Mouse (Mus musculus) gastrocnemius, postnatal 25 days (tissue): ENCODE measurements around the gene Pdk2. TPM values are rescaled to one million over a fixed set of nuclear protein-coding genes. Genes with fewer than 3 reads are reported as not detected.

ENCODE experiments used
- DNase-seq: peaks from one replicate; pipeline ENCODE4 v3.0.0; 2022
- long read RNA-seq, 2 experiments: library from polyadenylated mRNA; stranded (forward); transcript quantifications; one replicate each; pipeline ENCODE4 v2.0.0; 2021
- total RNA-seq, 2 experiments: library from RNA; stranded (reverse); gene quantifications; 1 replicate in 1 of 2; 2 replicates in 1 of 2; pipeline ENCODE4 v1.2.3; 2021

Gene Pdk2
- total RNA-seq: 100 to 1,000 TPM; 351 to 396 TPM
- long read RNA-seq, experiment 1, transcript Pdk2-201 (11 exons, 2,246 nt): major isoform, 445 of 535 reads
- long read RNA-seq, experiment 1, partial matches to known transcripts: 23 of 535 reads
- long read RNA-seq, experiment 1, other reads (novel, unspliced or antisense): 67 of 535 reads
- long read RNA-seq, experiment 2, transcript Pdk2-201 (11 exons, 2,246 nt): major isoform, 676 of 784 reads
- long read RNA-seq, experiment 2, partial matches to known transcripts: 40 of 784 reads
- long read RNA-seq, experiment 2, other reads (novel, unspliced or antisense): 68 of 784 reads

DNA sequence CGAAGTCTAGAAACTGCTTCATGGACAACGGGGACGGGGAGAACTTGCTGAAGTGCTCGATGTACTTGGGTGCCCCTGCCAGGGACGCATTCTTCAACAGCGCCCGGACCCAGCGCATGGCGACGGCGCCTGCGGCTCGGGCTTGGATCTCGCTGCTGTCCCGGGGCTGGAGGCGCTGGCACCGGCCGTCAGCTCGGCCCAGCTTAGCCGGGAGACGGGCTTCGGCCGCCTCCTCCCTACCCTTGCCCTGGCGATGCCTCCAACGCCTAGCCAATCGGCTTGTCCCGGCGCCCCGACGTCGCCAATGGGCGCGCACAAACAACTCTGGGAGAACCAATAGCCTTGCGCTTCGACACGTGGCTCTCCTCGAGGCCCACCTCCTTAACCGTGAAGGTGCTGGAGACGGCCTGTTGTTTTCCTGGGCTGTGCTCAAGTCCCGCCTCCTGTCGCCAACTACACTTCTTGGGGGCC is at the start of gene Pdk2:
TSS of gene Pdk2 (minus strand) at position 216 of the 471 bp plus-strand sequence.
- peak; percentile 98 for DNase-seq

DNA sequence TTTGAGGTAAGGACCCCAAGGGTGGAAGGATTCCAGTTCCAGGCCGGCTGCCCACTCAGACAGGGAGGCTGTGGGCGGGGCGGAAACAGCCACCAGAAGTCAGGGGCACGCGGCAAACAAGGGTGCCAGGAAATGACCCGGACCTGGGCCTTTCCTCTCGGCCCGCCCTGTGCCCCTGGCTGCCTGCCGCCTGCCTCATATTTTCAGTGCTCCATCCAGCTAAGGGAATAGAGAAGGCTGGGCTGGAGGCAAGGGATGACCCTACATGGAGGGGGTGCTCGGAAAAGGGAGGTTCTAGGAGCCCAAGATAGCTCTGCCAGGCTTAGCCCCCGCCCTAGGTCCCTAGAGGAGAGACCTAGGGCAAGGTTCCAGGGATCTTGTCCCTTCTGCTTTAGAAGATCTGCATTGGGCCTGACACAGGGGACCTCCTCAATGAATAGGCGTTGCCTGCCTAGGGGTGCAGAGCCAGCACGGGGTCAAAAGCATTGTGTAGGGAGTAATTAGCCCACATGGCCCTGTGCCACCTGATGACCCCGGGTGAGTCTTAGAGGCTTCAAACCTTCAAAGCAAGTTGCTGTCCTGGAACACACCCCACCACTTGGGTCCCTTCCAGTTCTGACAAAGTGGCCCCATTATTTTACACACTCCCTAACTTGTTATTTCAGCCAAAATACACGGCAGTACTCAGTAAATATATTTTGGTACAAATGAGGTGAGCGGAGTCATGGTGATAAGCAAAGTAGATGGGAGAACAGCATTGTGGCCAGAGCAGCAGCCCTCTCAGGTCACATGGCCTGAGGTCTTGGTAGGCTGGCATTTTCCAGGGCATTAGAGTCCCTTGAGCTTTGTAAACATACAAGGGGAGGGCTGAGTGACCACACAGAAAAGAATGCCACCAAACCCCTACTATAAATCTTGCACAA is 48.0 kb upstream of the Pdk2 start:
- DNase-seq: peak; percentile 58

DNA sequence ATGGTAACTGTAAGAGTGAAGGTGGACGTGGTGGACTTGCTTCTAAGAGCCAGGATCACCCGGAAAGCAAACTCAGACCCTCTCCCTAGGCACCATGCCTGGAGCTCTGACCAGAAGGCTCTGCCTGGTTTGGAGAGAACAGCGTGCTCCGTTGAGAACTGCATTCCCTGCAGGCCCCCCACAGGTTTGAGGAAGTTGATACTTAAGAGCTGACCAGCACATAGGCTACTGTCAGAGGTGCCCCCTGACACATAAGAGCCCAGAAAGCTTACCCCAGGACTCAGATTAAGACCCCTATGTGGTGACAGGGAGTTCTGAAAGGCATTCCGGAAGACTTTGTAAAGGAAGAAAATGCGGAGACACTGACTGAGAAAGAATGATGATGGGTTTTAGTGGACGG is 47.1 kb upstream of the Pdk2 start:
- DNase-seq: no peak

DNA sequence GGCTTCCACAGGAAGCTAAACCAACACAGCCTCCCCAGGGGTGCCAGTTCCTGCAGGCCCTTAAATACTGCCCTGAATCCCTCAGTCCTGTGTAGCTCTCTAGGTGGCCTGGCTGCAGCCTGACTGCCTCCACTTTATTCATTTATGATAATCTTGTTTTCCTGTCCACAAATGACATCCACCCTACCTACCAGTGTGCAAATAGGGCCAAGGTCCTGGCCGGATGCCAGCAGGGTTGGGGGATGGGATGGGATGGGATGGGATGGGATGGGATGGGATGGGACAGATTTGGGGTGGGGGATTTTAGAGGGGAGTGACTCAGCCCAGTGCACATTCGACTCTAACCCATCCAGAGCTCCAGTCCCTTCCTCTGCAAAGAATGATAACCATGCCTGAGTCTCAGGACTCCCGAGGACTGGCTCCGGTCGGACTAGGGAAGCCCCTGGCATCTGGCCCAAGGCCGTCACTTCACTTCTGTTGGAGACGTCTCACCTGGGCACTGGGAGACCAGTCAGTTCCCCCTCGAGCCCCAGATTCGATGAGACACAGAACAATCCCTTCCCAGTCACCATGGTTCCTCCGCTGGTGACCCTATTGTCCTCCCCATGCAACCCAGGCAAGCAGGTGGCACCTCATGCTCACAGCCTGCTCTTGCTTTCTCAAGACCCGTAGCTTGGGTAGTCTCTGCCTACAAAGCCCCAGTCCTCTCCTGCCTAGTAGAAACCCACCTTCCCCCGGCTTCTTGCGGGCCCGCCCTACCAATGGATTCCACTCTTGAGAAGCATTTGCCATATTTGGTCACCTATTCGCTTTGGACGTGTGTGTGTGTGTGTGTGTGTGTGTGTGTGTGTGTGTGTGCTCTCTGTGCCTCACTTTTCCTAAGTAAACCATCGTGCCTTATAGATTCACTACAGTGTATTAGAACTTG is 46.4 kb upstream of the Pdk2 start:
- no peak for DNase-seq

DNA sequence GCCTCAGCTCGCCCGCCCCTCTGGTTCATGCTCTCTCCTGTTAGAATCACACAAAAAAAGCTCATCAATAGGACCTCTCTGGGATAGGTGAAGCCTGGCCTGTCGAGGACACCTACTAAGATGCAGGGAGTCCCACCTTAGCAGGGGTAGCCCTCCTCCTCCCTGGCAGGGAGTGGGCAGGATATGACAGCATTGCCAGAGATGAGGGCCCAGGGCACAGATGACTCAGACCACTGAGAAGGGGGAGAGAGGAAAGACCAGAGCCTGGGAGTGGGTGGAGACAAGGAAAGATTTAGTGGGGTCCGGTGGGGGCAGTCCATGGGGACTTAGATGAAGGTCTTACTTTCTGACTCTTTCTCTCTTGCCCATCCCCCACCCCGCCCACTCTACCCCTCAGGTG is 45.1 kb upstream of the Pdk2 start:
- DNase-seq: no peak

DNA sequence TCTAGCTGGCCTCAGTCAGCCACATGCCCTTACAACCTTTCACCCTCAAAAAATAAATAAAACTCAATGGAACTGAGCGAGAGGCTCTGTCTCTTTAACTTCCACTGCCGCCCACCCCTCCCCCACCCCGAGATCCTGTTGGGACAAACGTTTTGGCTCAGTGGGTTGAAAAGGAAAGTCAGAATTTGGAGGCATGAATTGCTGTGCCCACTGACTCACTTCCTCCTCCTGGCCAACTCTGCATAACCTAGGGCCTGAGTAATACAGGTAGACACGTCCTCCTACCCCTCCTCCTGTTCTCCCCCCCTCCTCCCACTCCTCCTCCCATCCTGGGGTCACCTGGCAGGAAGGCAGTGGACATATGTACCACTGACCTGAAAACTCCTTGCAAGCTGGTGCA is 44.6 kb upstream of the Pdk2 start:
- DNase-seq: no peak

DNA sequence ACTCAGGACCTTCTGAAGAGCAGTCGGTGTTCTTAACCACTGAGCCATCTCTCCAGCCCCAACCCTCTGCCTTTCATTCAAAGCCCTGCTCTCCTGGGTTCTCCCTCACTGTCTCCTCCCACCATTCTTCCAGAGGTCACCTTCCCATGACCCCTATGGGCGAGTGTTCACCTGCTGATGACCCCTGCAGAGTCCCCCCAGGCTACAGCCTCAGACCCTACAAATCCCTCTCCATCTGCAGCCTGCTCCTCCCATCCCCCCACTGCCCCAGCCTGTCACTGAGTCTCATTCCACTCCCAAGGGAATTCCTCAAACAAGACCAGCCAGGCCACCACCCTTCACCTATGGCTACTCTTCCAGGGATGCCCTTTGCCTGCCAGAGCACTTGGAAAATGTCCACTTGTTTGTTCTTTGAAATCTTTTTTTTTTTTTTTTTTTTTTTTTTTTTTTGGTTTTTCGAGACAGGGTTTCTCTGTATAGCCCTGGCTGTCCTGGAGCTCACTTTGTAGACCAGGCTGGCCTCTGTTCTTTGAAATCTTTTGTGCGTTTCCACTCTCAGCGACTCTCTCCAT is 43.7 kb upstream of the Pdk2 start:
- DNase-seq: no peak

DNA sequence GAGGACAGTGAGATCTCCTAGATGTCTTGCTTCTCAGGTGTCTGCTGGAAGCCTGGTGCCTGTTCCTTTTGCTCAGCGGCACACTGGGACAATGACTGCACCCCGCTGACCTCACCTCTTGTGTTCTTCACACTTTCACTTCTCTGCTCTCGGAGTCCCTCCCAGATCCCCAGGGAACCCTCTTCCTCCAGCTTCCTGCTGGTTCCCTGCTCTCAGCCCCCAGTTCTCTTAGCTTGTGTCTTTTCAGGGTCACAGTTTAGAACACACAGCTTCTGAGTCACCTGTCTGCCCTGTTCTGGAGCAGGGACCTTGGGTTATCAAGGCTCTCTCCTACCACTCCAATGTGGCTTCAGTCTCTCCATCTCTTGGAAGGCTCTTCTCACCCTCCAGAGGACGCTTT is 43.0 kb upstream of the Pdk2 start:
- no peak for DNase-seq

DNA sequence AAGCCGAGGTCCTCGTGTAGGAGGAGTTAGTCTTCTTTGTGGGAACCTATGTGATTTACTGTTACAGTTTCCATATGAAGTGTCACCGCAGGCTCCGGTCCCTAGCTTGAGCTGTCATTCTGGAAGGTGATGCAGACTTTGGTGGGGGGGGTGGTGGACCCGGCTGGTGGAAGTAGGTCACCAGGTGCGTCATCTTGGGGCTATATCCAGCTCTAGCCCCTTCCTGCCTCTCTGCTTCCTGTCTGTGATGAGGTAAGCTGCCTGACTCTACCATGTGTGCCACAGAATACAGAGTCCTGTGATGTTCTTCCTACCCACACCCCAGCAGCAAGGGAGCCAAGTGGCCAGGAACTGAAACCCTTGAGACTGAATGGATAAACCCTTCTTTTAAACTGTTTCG is 41.7 kb upstream of the Pdk2 start:
- no peak for DNase-seq

DNA sequence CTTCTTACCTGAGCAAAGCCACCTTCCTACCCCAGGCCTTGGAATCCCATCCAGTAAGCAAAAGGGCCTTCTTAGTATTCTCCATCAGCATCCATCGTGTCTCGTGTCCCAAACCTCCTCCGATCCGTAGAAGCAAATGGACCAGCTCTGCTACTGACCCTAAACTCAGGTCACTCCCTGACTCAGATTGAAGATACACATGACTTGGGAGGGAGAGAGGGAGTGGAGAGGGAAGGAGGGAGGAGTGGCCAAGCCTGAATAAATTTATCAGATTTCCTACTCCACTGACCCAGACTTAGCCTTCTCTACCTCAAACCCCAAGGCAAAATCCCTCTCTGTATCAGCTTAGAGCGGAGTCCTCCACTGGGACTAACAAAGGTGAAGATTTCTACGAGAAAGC is 39.6 kb upstream of the Pdk2 start:
- DNase-seq: no peak

DNA sequence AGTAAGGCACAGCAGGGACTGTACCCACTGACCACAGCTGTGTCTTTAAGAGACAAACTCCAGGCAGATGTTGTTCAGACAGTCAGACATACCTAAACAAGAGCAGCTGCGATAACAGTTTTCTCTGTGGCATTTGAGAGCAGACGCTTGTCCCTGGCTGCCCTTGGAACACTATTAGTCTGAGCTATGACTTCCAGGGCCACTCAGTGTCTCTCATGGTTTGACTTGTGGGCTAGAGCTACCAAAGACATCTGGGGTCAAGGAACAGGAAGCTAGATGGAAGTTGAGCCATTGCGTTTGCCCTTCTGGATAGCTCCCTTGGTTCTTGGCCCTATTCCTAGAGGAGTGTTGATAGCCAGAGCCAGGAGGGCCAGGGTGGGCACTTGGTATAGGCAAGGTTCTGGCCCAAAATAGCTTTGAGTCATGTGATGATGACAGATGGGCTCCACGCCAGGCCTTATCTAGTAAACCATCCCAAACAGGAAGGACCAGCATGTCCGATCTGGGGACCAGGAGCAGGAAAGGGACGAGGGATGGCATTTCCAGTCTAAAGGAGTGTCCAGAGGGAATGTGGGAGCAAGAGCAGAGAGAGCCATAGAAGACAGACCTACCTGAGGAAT is 38.2 kb upstream of the Pdk2 start:
- DNase-seq: no peak

DNA sequence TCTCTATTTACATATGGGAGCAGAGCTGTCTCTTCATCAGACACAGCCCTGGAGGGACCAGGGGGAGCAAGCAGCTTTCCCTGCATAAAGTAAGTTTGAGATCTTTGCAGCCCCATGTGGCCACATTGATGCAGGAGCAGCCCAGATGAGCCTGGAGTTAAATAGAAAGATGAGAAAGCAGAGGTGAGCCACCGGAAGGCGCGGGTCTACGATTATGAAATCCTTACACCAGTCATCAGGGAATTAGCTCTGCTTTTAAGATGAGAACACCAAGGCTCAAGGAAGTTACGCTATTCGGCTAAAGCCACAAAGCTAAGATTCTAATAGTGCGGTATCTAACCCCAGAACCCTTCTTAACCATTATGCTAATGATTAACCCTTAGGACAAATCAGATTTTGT is 36.8 kb upstream of the Pdk2 start:
- DNase-seq: no peak

DNA sequence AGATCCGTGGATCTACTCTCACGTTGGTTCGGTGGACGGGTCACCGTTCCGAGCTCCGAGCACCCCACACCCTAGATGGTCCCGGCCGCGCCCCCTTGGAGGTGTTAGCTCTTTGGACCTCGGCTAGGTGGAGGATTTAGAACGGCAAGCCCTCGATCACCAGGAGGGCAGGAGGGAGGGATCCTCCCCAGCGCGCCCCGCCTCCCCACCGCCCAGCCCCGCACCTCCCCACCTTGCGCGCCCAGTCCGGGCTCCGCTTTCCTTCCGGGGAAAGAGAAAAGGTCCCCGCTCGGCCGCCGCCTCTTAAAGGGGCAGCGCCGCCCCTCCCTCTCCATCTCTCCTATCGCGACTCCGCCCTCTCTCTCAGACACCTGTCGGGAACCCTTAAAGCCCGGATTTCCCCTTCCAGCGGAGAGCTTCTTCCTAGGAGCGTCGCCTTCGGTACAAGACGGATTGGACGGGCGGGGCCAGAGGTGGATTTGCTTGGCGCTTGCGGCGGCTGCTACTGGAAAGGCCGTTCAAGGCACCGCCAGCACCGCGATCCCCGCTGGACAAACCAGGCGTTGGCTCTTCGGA is 35.5 kb upstream of the Pdk2 start, which contains the start of gene Itga3:
TSS of gene Itga3 (minus strand) at position 266 of the 576 bp plus-strand sequence.
- DNase-seq: peak; percentile 54

DNA sequence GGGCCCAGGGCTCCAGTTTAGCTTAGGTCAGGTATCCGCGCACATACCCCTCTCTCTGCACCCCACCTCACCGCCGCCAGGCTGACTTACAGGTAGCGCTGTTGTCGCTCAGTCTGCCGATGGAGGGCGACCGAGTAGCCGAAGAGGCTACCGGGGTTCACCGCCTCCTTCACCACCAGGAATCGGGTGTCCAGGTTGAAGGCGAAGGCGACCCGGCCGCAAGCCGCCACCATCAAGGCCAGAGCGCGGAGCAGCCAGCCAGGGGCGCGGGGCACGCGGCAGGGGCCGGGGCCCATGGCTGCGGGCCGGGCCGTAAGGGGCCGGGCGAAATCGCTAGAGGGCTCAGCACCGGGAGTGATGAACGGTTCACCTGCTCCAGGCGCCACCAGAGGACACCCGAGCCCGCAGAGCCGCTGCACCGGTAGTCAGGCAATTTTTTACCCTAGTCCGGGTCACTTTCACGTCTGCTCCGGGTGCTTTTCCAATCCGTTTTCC is 34.9 kb upstream of the Pdk2 start:
- DNase-seq: peak; percentile 30

DNA sequence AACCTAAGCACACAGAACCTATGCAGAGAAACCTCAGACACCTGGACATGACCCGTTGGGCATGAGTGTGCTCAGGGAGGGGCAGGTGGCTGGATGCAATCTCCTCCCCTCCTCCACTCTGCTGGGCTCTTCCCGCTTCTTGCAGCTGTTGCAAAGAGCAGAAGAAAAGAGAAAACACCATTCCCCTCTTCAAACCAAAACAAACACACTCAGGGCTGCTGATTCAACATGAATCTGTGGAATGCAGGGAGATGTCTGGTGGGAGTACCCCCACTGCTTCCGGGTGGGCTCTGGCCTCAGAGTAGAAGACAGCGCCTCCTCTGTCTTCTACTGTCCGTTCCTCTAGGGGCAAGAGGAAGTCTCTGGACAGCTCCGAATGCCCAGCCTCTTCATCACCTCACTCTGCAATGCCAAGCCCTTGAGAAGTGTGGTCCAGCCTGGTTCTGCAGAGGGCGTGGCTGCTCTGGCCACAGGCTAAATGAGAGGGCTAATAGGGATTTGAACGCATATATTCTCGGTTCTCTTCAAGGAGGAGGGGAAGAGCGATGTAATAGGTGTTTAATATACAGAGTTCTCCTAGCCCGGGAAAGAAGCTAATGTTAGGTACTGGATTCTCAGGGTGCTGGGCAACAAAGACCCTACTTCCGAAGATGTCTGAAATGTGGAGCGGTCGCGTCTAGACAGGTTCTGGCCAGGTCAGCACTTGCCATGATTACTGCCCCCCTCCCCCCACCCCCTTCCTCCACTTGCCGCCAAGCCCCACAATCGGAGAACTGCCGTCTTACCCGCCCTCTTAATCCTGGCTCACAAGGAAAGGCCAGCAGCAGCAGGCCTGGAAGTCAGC is 34.3 kb upstream of the Pdk2 start:
- no peak for DNase-seq

DNA sequence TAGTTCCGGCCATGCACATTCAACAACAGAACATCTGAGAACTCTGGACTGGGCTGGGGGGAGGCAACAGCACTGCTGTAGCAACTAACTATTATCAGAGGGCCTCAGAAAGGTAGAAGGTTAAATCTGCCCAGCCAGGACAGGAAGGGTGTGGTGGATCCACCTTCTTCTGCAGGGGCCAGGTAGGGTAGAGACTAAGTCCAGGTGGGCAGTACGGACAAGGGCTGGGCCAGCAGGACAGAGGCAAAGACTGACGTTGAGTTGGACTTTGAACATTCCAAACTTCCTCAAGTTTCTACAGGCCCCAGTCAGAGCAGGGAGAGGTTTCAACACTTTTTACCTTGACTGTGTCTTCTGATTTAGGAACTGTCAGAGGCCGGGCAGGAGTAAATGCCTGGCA is 33.5 kb upstream of the Pdk2 start:
- no peak for DNase-seq

DNA sequence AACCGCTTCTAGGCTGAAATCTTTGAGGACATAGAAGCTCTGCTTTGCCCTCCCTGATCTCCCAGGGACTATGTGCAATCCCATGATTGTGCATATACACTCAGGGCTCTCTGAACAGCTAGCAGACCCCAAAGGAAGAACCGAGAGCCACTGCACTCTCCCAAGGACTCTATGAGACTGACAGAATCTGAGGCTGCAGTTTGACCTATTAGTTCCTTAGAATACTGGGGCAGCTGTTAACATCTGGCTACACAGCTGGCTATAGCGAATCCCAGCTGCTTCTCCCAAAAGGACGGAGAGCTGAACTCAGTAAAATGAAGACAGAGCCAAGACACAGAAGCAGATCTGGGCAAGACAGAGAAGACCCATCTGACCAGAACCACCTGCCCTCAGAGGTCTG is 32.7 kb upstream of the Pdk2 start:
- no peak for DNase-seq

DNA sequence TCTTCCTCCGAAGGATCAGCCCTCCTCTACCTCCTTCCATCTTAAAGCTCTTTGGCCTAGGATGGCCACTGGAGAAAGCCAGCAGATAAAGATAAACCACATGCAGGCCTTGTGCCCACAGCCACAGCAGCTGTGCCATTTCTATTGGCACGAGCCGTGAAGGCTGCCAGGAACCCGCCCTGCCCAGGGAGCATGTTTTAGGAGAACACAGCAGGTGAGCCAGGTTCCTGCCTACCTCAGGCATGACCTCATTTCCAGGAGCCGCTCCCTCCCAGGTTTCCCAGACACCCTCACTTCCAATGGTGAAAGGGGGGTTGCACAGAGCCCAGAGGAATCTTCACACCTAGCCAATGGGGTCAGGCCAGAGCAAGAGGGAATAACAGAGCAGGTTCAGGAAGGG is 31.6 kb upstream of the Pdk2 start:
- DNase-seq: no peak

DNA sequence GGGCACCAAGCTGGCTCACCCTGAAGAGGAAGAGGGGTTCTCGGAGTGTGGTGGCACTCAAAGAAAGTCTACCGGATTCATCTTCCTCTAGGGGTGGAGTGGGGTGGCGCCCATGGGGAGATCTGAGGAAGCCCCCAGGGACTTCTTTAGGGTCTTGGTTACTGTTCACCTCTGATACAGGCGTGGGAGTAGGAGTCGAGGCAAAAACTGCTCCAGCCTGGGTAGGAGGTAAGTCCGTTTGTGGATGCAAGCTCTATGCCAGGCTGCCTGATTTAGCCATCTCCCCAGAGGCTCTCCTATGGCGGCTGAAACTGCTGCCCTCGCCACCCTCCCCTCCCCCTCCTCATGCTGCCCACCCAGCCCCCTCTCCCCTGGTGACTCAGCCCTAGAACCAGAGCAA is 31.0 kb upstream of the Pdk2 start:
- no peak for DNase-seq

DNA sequence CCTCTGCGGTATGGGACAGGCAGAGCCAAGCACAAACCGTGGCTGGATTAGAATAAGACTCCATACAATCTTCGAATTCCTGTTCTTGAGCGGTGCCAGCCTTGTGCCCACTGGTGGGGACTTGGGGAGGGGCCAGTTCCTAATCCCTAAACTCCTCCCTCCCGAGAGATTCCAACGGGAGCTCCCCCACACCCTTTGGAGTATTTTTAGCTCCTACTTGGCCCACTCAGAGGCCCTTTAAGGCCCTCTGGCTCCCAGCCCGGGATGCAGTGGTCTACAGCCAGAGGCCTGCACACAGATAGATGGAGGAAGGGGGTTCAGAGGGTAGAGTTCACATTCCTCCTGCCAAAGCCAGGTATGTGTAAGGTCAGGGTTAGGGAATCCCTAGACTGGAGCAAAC is 30.1 kb upstream of the Pdk2 start:
- no peak for DNase-seq
